Mouse (Mus musculus) testis, postnatal 14 days (tissue): ENCODE measurements around the gene Ctrl.

ENCODE experiments used
- DNase-seq: peaks from one replicate; pipeline ENCODE4 v3.0.0; 2021; ENCODE audit warnings: low spot score

The Ctrl gene

DNA sequence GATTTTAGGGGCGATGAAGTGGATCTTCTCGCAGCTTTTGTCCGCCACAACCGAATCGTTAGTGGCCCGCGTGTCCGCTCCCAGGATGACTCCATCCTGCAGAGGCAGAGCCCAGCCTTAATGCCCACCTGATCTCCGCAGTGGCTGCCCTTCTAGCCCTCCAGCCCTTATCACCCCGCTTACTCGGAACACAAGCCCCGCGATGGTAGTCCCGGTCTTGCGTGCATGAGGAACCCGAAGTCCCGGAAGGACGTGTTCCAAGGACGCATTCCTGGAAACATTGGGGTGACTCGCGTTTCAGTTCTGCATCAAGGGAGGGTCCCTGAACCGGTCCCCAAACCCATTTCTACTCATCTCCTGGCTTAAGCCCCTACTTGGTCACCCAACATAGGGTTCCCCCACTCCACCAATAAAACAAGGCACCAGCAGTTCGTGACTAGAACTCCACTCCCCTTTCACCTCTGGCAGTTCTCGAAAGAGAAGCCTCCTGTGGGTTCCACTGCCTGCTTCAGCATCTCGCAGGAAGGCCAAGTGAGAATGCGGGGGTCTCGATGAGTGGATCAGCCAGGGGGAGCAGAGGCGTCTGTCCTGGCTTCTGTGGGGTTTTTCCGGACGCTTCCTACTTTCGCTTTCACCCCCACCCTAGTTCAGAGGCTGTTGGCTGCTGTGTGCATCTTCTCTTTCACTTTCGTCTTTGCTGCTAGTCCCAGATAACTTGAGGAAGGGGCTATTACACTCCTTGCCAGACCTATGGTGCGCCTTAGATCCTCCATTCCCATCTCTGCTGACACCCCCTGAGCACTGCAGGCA is 4.0 kb upstream of the Ctrl start:
- DNase-seq, result no peak

DNA sequence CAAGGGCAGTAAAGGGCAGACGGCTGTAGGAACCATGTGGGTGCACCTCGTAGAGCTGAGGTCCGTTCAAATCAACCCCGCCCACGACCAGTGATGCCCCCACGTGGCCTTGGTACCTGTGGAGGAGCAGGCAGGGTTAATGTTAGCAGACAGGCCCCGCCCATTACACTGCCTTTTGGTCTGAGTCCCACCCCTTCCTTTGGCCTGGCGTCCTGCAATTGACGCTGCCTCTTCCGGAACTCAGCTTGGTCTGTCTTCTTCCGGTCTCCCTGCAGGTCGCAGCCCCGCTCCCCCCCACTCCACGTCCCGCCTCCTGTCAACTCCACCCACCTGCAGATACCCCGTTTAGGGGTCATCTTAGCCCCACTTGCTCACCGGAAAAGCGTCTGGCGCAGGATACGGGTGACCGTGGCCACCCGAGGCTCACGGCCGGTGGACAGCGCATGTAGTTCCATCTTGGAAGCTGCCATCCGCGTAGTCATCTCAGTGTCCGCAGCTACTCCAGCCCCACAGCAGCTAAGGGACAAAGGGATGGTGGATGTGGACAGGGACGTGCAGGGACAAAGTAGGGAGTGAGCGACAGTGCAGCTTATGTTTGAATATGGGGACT is 3.3 kb upstream of the Ctrl start:
- peak; percentile 86 for DNase-seq

DNA sequence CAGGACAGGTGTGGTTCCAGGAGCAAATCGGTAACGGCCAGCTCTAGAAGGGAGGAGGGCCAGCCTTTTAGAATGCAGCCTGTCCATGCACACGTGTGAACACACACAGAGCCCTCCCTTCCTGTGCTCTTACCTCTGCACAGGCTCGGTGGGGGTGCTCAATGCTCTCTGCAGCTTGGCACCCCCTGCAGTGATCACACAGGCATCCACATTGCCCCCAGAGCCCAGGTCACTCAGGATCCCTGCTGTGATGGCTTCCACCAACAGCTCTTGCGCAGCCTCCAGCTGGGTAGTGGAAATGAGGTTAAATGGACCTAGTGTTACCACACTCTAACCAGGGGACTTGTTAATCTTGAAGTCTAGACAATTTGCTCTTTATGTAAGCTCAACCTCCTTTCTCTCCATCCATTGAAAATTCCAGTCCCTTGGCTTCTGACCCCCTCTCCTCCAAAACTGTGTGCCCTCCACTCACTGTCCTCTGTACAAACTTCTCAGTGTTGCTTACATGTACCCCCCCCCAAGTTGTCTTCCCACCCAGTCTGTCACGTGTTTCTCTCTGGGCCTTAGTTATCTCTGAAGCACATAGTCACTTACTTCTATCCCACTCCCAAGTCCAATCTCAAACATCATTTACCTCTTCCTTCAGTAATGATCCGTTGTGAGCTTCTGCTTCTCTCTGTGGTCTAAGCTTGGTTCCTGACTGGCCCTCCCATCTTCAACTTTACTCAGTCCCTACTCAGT is 2.4 kb upstream of the Ctrl start:
- no peak for DNase-seq

DNA sequence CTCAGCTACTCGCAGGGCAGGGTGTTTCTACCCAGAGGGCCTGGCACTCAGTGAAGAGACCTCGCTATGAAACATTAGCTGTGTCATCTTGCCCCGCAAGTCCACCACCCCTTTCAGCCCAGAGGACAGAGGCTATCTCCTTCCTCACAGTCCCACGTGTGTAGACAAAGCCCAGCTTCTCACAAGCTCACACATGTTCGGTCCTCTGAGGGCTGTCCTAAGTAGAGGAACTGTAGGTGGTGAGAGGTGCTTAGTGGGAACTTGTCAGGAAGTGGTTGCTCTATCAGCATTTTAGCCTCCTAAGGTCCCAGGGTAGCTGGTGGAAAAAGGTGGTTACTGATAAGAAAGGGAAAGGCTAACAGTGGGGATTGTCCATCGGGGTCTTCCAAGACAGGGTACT is 1.4 kb upstream of the Ctrl start:
- DNase-seq, result no peak

DNA sequence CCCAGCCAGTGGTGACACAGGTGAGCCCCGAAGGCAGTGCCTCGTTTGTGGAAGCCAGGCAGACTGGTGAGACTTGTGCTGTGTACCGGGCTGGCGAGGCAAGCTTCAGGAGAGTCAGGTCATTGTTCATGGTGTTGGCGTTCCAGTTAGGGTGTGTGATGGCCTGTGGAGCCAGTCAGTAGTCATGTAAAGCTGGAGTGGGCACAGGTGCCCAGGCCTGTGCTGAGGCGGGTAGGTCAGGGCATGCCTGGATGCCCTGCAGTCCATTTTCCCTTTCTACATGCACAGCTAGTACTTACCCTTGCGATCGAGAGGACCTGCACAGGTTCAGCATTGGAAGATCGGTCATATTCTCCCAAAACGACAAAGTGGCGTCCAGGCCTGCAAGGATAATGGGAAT is 1.1 kb downstream of the Ctrl start:
- DNase-seq, result no peak

DNA sequence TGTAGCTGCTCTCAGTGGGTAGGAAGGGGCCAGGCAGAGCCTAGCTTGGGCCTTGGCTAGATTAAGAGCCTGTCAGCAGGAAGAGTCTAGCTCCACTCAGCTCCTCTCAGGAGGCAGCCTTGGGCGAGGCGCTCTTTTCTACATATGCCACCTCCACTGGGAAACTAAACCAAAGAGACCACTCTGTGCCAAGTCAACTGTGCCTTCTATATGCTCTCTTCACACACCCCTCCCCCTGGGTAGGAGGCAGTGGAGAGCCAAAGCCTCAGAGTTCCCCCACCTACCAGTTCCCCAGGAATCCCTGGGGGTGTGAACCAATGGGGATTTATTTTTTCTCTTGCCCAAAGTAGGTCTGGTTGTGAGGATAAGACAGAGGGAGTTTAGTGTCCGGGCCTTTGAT is 2.4 kb downstream of the Ctrl start:
- DNase-seq, result peak; percentile 7

DNA sequence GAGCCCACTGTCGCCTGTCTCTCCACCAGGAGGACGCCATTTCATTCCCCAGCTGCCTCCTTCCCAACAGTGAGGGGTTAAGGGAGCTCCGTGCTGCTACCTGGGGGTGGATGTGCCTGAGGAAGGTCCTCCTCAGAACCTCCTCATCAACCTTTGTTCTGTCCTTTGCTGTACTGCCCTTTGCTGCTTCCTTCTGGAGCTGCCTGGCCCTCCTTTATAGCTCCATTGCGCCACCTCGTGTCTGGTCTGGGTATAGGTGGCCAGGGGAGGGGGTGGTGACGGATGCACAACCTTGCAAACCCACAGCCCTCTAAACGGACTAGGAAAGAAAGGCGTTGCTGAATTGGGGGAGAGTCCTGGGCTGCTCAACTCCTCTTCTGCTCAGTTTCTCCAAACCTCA is 3.1 kb downstream of the Ctrl start:
- DNase-seq, result peak; percentile 60

DNA sequence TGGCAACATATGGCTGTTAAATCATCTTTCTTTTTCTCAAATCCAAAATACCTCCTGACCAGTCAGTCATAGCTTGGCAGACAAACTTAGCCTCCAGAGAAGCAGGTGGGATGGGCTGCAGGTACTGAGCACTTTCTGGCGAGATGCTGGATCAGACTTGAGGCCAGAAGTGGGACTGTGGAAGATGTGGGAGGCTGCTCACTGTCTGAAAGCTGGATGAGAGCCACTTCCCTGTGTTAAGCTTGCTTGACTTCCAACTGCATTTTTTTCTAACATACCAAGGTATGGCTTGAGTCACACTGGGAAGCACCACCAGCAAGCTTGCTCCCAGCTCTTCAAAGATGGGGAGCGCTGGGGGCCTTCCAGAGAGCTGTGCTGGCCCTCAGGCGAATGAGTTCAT is 8.5 kb downstream of the Ctrl start:
- no peak for DNase-seq

DNA sequence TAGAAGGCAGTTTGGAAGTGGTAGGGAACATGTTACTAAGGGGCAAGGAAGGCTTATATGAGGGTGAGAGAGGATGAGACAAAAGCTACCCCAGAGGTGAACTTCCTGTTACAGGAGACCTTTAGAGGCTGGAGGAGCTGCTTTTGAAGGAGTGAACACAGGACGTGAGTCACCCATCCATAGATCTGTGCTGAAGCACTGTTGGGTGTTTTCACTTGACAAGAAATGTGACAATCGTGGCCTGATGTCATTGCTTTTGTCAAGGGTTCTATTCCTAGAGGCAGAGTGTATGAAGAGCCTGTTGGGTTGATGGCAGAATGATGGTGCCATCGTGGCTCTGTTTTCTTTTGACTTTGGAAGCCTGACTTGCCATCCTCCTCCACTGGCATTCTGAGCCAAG is 14.3 kb downstream of the Ctrl start:
- no peak for DNase-seq

DNA sequence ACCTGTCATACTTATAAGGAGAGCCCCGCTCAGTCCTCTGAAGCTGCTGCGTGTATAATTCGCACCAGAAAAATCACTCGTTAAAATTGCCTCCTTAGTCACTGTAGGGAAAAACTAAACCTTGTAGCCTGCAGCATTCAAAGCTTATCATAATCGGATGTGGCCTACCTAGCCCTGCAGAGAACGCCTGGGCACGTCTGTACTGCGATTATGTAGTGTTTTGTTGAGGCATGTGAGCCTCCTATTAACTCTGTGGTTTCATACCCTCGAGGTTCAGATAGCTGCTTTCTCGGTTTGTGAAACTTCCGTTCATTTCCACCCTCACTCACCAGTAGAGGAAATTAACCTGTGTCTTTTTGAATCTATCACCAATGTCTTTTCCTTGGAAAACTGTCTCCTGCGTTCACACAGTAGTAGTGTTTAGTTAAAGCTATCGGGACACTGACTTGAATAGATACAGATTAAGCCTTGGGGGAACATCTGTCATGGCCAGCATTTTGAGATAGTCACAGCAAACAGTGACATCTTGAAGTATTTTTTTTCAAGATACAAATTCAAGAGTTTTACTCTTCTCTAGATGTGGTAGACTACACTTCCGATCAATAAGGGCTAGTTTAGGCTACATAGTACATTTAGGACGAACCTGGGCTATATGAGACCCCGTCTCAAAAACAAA is 32.6 kb downstream of the Ctrl start:
- no peak for DNase-seq

DNA sequence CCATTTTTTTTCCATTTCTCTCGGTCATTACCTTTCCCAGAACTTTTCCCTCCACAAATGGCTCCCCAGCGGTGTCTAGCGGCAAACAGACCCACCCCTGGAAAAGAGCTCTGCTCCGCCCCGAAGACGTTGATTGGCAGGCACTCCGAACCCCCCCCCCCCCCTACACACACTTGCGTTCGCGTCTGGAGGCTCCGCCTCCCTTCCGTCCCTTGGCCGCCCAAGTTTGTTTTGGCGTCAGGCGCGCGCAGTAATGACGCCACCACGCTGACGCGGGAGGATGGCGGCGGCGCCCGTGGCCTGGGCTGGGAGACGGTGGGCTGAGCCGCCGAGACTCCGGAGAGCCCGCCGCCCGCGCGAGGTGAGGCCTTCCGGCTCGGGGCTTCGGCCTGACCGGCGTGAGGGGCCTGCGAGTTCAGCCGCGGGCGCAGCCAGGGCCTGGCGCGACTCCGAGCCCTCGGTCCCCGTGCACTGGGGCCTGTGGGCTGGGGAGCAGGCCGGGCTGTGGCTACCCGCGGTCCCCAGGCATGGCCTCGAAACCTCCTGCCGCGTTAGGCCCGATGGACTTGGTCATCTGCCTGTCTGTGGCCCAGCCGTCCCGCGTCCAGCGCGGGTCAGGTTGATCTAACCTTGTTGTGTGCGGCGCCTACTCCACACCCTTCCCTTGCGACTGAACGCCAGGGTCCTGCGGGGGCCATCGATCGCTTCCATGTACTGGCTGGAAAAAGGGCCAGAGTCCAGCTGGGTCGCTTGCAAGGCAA is 33.3 kb downstream of the Ctrl start, which contains the start of gene Pskh1:
Pskh1 (plus strand) TSS at position 262 of the 761 bp plus-strand sequence.
- DNase-seq, result peak; percentile 93

DNA sequence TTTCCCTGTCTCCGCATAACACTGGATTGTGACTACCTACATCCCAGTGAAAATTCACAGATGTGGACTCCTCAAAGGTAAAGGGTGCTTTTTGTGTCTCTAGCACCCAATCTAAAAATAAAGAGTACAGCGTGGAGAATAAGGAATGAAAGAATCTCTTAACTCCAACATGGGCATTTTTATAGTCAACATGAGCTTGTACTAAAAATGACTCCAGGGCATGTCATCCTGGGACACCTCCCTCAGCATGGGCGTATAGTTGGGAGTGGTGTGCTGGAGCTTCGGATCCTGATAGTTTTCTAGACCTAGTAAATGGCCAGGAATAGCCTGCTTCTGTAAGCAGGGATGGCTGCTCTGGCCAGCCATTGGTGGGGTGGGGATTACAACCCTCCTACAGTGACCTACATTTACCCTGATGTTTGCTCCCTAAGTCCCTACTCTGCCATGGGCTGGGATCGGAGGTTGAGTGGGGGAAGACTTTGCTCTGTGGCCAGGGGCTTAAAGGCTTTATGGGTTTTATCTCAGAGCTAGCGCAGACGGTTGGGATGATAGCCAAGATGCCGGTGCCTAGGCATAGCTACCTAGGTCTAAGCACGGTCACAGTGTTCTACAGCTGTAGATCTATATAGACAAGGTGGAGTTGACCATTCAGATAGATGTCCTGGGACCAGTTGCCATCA is 35.7 kb downstream of the Ctrl start:
- DNase-seq, result no peak

DNA sequence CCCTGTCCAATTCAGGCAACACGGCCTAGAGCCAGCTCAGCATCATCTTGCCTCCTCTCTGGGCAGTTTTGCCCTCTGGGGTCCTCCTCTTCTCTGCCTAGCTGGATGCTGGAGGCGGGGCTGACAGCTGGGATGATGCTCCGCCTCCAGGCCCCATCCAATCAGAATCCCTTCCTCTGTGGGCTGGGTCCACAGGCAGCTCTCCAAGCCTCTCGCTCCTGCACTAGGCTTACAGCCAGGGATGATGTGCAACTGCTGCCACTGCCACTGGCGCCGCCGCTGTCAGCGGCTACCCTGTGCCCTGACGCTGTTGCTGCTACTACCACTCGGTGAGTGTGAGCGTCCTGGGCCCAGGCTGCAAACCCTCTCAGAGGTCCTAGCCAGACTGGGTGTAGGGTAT is 40.3 kb downstream of the Ctrl start, which contains the start of gene Nrn1l:
Nrn1l (plus strand) TSS at position 229 of the 400 bp plus-strand sequence.
- peak; percentile 78 for DNase-seq

DNA sequence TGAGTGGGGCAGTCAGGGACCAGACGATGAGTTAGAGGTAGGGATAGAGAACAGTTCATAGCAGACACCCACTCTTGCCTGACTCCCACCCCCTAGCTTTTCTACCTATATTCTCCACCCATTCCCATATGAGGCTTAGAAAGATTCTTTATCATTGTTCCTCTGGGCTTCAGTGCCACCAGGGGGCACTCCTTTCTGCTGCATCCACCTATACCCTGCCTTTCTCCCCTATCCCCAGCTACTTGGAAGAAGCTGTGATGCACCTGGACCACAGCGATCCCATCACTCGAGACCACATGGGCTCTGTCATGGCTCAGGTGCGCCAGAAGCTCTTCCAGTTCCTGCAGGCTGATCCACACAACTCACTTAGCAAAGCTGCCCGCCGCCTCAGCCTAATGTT is 41.2 kb downstream of the Ctrl start:
- no peak for DNase-seq

DNA sequence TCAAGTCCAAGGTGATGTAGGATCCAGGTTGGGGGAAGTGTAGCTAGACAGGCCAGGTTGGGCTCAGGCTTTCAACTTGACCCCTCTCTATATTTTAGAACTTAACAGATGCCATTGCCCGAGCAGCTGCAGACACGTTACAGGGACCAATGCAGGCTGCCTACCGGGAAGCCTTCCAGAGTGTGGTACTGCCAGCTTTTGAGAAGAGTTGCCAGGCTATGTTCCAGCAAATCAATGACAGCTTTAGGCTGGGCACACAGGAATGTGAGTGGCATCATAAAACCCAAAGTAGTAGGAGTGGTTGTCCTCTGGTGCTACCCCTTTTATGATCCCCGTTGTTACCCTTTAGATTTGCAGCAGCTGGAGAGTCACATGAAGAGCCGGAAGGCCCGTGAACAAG is 42.8 kb downstream of the Ctrl start:
- no peak for DNase-seq

DNA sequence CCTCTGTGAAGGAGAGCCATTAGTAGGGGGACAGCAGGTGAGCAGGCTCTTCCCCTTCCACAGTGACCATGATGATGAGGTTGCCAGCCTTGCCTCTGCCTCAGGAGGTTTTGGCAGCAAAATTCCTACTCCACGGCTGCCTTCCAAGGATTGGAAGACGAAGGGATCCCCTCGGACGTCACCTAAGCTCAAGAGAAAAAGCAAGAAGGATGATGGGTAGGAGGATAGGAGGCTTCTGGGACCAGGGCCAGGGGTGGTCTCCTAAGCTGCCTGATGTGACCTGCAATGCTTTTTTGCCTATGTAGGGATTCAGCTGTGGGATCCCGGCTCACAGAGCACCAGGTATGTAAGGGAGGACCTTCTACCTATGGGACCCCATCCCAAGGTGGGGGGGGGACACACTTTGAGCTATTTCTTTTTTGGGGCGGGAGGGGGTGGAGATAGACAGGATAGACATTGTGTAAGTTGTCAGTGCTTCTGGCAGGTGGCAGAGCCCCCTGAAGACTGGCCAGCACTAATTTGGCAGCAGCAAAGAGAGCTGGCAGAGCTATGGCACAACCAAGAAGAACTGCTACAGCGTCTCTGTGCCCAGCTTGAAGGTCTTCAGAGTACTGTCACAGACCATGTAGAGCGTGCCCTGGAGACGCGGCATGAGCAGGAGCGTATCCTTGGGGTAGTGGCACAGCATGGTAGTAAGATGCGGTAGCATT is 43.8 kb downstream of the Ctrl start:
- DNase-seq, result no peak
